Mouse (Mus musculus) right cerebral cortex, adult 2 months (tissue): ENCODE measurements around the gene Agbl4.

ENCODE experiments used
- DNase-seq, 2 experiments: peaks; one replicate each; pipeline ENCODE4 v3.0.0; 2021 to 2022; ENCODE audit warnings: low spot score in 2 of 2

Agbl4 gene

GRCm38 (mm10) chr4:111580239-111580638 is 1182.8 kb downstream of the Agbl4 start:
- no peak for DNase-seq

- peak in 1 of 2 experiments; percentile 34 for DNase-seq
These were observed 1186.2 kb downstream of the Agbl4 start for GRCm38 (mm10) chr4:111583562-111584237.

GRCm38 (mm10) chr4:111584286-111584685 is 1186.8 kb downstream of the Agbl4 start:
- DNase-seq = no peak

- no peak for DNase-seq
These were observed 1190.8 kb downstream of the Agbl4 start for GRCm38 (mm10) chr4:111588211-111588610.

DNA sequence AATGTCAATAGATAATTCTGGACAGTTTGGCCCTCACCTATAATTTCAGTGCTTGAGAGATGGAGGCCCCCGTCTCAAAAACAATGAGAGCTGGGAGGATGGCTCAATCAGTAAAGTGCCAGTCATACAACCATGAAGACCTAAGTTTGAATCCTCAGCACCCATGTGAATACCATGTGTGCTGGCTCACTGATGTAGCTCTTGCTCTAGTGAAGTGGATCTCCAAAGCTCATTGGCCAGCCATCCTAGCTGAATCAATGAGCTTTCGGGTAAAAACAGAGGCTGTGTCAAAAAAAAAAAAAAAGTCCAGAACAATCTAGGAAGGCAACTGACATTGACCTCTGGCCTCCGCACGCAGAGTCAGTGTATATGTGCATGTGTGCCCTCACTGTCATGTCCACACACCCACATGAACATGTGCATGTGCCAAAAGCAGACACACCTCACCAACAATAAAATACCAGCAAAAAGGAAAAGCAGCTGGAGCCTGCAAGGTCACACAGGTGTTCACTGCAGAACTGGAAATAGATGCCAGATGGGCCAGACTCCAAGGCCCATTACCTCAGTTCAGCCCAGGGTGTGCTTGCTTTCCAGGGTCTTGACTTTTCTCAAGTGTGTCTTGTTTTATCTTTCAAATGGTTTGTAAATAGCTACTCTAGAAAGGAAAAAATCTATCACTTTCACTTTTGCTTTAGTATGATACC is 1192.2 kb downstream of the Agbl4 start:
- no peak for DNase-seq

DNA sequence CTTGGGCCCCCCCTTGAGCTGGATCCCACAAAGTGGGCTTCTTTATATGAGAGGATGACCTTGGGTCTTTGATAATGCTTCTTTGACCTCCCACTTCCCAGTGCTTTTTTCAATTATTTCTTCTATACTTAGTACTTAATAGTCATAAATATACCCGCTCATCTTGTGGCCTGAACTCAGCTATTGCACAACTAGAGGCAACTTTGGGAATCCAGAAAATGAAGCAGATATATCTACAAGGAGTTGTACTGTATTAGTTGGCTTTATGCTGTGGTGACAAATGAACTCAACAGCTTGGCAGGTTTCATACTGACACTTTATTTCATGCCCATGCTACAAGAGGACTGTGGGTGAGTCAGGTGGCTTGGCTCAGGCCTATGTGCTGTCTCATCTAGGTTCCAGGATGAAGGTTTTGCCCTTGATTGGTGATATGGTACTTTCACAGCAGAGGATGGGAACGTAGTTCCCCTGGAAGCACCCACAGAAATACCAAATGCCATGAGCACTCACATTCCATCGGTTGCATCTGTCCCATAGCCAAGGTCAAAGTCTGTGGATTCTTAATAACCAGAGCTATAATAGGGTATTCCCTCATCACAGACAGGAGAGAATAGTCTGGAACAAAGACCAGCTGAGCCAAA is 1197.3 kb downstream of the Agbl4 start:
- DNase-seq = no peak

DNA sequence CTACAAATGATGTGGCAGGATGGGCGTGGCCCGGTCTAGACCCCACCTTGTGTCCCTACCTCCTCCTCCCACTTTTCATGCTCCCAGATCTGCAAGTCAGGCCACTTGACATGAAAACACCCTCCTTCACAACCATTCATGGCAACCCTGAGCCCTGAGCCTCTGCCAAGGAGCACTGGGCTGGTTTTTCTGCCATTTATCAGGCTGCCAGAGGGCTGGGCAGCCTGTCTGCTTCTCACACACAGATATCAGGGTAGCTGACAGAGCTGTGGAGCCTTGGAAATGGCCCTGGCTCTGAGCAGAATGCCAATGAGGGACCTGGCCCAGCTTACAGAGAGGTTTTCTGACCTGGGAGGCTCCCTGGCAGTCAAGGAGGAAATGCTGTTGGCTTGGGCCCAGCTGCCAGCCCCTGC is 1199.8 kb downstream of the Agbl4 start:
- DNase-seq = peak; percentile 17 to 40

- peak; percentile 62 to 67 for DNase-seq
These were observed 1200.5 kb downstream of the Agbl4 start for GRCm38 (mm10) chr4:111597986-111598385.

DNA sequence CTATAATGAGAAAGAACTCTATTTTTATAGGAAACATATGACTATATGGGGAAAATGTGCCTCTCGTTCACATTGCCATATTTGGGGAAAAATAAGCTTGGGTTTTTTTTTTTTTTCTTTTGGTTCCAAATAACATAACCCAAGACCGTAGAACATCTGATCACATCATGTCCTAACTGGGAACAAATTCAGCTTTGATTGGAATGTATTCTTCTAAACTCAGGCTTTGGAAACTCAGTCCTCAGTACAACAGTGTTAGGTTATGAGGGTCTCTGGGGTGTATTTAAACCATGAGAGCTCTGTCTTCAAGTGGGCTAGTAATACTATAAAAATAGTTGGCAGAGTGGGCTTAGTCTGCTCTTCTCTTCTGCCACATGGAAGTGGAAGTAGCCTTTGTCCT is 1205.7 kb downstream of the Agbl4 start:
- no peak for DNase-seq

DNA sequence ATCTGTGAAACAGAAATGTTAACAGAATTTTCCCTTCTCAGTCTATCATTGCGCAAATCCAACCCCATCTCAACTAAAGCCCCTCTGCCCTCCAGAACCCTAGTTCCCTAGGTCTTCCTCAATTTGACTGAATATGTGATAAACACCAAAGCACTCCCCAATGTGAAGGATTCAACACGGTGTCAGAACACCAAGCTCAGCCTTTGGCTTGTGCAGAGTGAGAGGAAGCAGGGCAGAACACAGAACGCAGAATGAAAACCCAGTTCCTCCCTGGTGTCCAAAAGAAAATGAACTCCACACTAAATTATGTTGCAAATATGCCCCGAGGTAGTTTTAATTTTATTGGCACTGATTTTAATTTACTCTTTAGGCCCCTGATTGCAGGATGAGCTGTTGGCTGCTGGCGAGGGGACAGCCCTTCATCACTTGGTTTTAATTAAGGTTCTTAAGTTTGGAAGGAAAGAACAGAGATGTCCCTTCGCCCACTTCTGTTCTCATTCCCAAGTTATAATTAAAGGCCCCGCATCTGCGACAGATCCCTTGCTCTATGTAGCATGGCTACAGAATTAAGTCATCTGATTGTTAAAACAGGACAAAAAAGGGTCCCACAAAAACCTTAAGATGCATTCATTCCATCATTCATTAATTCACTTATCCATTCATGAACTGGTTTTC is 1210.5 kb downstream of the Agbl4 start:
- DNase-seq = no peak

DNA sequence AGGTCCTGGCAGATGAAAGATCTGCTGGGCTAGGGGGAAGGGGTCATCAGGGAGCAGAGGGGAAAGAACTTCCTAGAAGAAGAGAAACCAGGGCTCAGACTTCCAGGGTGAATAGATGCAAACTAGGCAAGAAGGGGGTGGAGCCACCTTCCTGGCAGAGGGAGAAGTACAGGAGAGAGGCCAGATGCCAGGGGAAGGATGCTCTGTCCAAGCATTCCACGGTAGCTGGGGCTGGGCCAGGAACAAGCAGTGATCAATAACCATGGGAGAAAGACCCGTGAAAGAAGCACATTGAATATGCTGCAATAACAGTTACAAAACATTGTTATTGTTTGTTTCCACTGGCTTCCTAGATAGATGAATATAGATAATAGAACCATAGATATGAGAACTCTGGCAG is 1224.4 kb downstream of the Agbl4 start:
- no peak for DNase-seq

DNA sequence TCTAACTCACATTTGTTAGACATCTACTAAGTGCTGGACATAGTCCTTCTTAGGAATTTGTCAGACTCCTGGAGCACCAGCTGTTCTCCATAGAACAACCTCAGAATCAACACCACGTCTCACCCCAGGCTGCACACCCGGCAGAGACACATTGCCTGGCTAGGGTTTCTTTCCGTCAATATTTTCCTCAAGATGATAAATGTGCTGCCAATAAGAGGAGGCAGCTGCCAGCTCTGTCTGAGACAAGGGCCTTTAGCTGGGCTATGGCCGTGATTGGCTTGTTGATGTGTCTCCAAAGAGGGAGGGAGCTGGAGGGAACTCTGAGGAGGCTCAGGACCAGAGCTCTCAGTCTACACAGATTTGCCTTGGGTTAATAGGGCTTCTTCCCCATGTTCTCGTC is 1227.5 kb downstream of the Agbl4 start:
- DNase-seq = no peak

DNA sequence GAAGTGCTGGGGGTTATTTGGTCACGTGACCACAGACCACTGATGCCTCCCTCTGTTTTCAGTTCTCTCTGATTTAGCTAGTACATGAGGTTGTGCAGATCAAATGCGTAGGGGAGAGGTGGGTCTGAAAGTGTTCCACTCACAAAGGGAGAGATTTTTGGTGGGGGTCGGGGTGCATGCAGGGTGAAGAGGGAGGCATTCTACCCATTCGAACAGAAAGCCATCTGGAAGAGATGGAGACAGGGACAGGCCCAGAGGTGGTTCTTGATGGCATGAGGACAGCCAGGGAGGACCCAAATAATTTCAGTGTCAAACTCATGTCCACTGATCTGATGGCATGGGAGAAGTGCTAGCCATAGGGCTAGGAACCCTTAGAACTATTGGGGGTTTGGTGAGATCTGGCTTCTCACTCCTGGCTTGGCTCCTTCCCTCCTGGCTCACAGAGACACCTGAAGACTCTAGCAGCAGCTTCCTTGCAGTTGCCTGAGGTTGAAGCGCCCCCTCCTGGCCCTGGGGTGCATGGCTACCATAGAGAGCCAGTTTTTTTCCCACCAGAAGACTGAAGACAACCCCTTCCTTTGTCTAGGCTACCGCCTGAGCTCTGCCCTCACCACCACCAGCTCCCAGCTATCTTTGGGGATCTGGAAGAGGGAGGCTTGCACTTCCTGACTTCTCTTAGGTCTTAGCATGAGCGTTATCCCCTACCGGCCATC is 1228.8 kb downstream of the Agbl4 start:
- peak; percentile 88 to 92 for DNase-seq

- DNase-seq = no peak
These were observed 1235.2 kb downstream of the Agbl4 start for GRCm38 (mm10) chr4:111632615-111633014.

GRCm38 (mm10) chr4:111635538-111636124 is 1238.2 kb downstream of the Agbl4 start:
- DNase-seq = no peak

GRCm38 (mm10) chr4:111638948-111639708 is 1241.7 kb downstream of the Agbl4 start:
- no peak for DNase-seq

DNA sequence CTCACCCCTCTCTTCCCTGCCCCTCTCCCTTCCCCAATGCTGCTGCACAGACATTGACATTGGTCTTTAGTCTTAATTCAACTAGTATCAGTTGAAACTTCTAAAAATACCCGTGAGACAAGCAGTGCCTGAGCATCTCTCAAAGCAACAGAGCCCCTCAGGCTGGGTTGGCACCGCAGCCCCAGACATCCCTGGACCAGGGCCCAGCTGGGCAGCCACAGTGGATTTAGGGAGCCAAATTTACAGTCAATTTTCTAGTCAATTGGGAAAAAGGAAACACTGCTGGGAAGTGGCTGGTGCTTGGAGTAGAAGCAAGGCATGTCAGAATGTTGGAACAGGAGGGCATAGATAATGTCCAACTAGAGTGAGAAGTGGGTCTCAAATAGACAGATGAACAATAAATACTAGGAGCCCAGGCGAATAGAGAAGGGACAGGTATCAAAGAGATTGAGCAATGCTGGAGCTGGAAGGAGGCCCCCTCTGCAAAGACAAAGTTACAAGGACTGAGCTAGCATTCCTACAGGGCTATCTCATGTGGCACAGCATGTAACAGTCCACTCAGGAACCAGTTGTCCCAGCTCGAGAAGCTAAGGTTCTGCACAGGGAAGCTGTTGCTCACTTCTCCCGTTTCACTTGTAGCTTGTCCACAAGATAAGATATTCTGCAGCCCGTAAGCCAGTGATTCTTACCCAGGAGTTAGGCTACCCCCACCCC is 1247.8 kb downstream of the Agbl4 start:
- no peak for DNase-seq

GRCm38 (mm10) chr4:111645831-111646166 is 1248.3 kb downstream of the Agbl4 start:
- DNase-seq = peak; percentile 47 to 52

GRCm38 (mm10) chr4:111653451-111653850 is 1256.0 kb downstream of the Agbl4 start:
- no peak for DNase-seq

GRCm38 (mm10) chr4:111663730-111664129 is 1266.3 kb downstream of the Agbl4 start:
- DNase-seq = no peak
